26 mouse cellular contexts compared by ENCODE assay signal in genomic region chr8:83061257-83061656, GRCm38 (mm10).
DNase-seq lines count a peak whose midpoint lies in the region; TF ChIP-seq lines count a peak whose summit lies in the region.
"Had no signal": no experiment of that assay in that cellular context is flagged by ENCODE, and none has a peak within 500 bp of the region (broad histone marks: within the 10 kb centered on the region; RNA-seq: fewer than 3 reads in every experiment).

No protein-coding gene starts in this region.

- H3K27ac ChIP-seq in layer of hippocampus, adult 2 months, result no peak overlapping the region
- H3K27ac ChIP-seq: embryonic facial prominence, embryonic 10.5 days; embryonic facial prominence, embryonic 13.5 days; forebrain, embryonic 13.5 days; heart, adult 2 months; hindbrain, embryonic 10.5 days; hindbrain, embryonic 13.5 days; intestine, embryonic 15.5 days had no signal

- TF ChIP-seq CTCF in layer of hippocampus, adult 2 months (conservative IDR thresholded peaks at IDR 0.05), result no peak

- no peak overlapping the region for H3K4me3 ChIP-seq in layer of hippocampus, adult 2 months
- H3K4me3 ChIP-seq: embryonic facial prominence, embryonic 10.5 days; embryonic facial prominence, embryonic 13.5 days; erythroblast, embryonic 14.5 days; forebrain, embryonic 13.5 days; heart, adult 2 months; hindbrain, embryonic 10.5 days; hindbrain, embryonic 13.5 days; intestine, embryonic 15.5 days had no signal

- intact Hi-C loops in gastrocnemius, postnatal 36 days (cut with DNase I), result no loop called here
- intact Hi-C loops in heart, postnatal 25 days (cut with DNase I), result no loop called here

- DNase-seq in adrenal gland, postnatal 10 days, result peak; percentile 55
- DNase-seq in adrenal gland, postnatal 25 days, result no peak
- peak; percentile 23 for DNase-seq in gastrocnemius, adult 18-20 months (ENCODE audit: low spot score)
- no peak for DNase-seq in gastrocnemius, postnatal 36 days
- peak; percentile 78 for DNase-seq in heart, adult 11 months
- no peak for DNase-seq in heart, postnatal 25 days (ENCODE audit: low spot score)
- DNase-seq in adipocyte (ENCODE audit: low spot score), result peak; percentile 75
- DNase-seq in layer of hippocampus, adult 2 months (ENCODE audit: low spot score in 2 of 2), result no peak
- DNase-seq: cerebellum, adult 11-12 months; cerebellum, adult 8-10 months; cerebellum, postnatal 10 days; cerebellum, postnatal 36 days; embryo, embryonic 11 days; forebrain, postnatal 0 days; gastrocnemius, postnatal 14 days; heart, adult 2 months; heart, postnatal 36 days; kidney, adult 11 months; kidney, adult 8-10 months had no signal

Comparison
In these comparisons a context has a peak if more than half of its experiments do, and no peak if none do; other contexts are left out.
1. DNase-seq: peak in adrenal gland, postnatal 10 days (single experiment), gastrocnemius, adult 18-20 months (single experiment), heart, adult 11 months (single experiment) and adipocyte (single experiment); none in adrenal gland, postnatal 25 days (single experiment), gastrocnemius, postnatal 36 days (0 of 2), heart, postnatal 25 days (single experiment) and layer of hippocampus, adult 2 months (0 of 2).